Mouse (Mus musculus) neural tube, embryonic 11.5 days (tissue): ENCODE results near the gene Ptcd3. TPM values are rescaled to one million over a fixed set of nuclear protein-coding genes. Genes with fewer than 3 reads are reported as not detected.

Source experiments
- ATAC-seq: fragments of 200-750 bp; cut with Nextera tagmentation; 2 replicates; pipeline ENCODE4 v1.8.0; 2017; ENCODE audit warnings: moderate number of reproducible peaks, mild to moderate bottlenecking, moderate TSS enrichment, moderate library complexity; ENCODE audit not compliant: insufficient read depth, low FRiP score, low TSS enrichment
- DNase-seq: peaks from one replicate; pipeline ENCODE4 v3.0.0-alpha.2; 2015; ENCODE audit warnings: low spot score
- H3K27ac ChIP-seq: fragments of 300-500 bp; sonication (generic); 2 replicates; pipeline ENCODE4 v1.5.1; 2014; ENCODE audit warnings: low read depth, mild to moderate bottlenecking, low read length
- H3K27me3 ChIP-seq: fragments of 300-500 bp; sonication (generic); 2 replicates; pipeline ENCODE4 v1.6.1; 2014; ENCODE audit warnings: mild to moderate bottlenecking, low read length, mixed read lengths; ENCODE audit not compliant: control insufficient read depth, insufficient read depth
- H3K36me3 ChIP-seq: fragments of 300-500 bp; sonication (generic); 2 replicates; pipeline ENCODE4 v1.6.1; 2014; ENCODE audit warnings: mild to moderate bottlenecking, low read length, moderate library complexity, mixed read lengths; ENCODE audit not compliant: control insufficient read depth, insufficient read depth
- H3K4me1 ChIP-seq: fragments of 300-500 bp; sonication (generic); 2 replicates; pipeline ENCODE4 v1.6.1; 2014; ENCODE audit warnings: low read length, mixed read lengths; ENCODE audit not compliant: control insufficient read depth, insufficient read depth
- H3K4me2 ChIP-seq: fragments of 300-500 bp; sonication (generic); 2 replicates; pipeline ENCODE4 v1.6.1; 2014; ENCODE audit warnings: low read depth, mild to moderate bottlenecking, moderate library complexity
- H3K4me3 ChIP-seq: fragments of 300-500 bp; sonication (generic); 2 replicates; pipeline ENCODE4 v1.5.1; 2014; ENCODE audit warnings: low read depth, low read length
- H3K9ac ChIP-seq: fragments of 300-500 bp; sonication (generic); 2 replicates; pipeline ENCODE4 v1.6.1; 2014; ENCODE audit warnings: mild to moderate bottlenecking, low read length
- H3K9me3 ChIP-seq: fragments of 300-500 bp; sonication (generic); 2 replicates; pipeline ENCODE4 v1.6.1; 2016; ENCODE audit warnings: low read length; ENCODE audit not compliant: control insufficient read depth
- WGBS: fragments of 180-500 bp; shearing (Covaris S2); extraction: QIAGEN DNeasy Blood & Tissue Kit; methylation state at CpG from one replicate; pipeline ENCODE4 v1.1.7; 2014; 5-methylcytosine and 5-hydroxymethylcytosine counted together
- polyA plus RNA-seq: library from polyadenylated mRNA; unstranded; fragments of >200 nt; fragmentation: Nextera tagmentation; extraction: Ambion mirVana; gene quantifications from 2 replicates; pipeline ENCODE4 v1.2.1, GENCODE M21; 2014

The Ptcd3 gene
- polyA plus RNA-seq, 1 experiment from 2014 or later: 134 TPM

DNA sequence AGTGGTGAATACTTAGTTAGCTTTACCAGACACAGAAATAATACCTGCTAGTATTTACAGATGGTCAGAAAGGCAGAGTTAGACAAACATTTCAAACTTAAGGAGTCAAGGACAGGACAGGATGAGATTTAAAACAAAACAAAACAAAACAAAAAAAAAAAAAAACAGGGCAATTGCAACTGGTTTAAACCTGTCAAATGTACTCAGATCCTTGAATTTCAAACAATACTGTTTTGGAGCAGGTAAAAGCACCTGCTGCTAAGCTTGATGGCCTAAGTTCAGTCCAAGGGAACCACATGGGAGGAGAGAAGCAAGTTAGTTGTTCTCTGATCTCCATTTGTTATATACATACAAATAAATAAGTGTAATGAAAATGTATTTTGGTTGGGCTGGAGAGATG is 68.7 kb downstream of the Ptcd3 start:
- no peak overlapping the region for H3K4me3 ChIP-seq

DNA sequence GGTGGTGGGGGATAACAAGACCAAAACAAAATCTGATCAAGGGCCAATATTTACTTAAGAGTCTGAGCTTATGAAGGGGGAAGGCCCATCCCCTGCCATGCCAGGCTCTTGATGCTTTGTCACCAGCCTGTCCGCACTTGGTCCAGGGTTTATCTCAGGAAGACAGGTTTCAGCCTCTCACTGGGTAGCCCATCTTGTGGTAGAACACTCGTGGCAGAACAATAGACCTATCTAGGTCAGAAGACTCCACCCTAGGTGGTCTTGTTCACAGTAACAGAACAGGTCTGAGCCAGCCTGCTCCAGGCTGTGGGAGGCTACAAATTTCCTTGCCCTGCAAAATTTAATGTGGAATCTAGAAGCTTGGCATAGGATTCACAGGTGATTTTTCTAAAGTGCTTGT is 71.7 kb downstream of the Ptcd3 start:
- Histone ChIP-seq H3K9ac (no peak overlapping the region), H3K4me3 (no peak overlapping the region), H3K4me1 (peaks cover 5% of the 10 kb centered on the region; the same call in 1 of the 2 replicates), H3K36me3 (peaks cover 2% of the 10 kb centered on the region; the same call in 1 of the 2 replicates), H3K4me2 (no peak overlapping the region), H3K27me3 (no peaks in the 10 kb centered on the region), H3K9me3 (no peaks in the 10 kb centered on the region), H3K27ac (no peak overlapping the region)
- no peak for ATAC-seq
- no peak for DNase-seq
- 86% methylated on average over 2 of the region's 2 CpGs for WGBS

More for the DNA sequence above, 68.7 kb downstream of the Ptcd3 start:
- H3K9ac ChIP-seq: no peak overlapping the region
- H3K4me2 ChIP-seq: no peak overlapping the region
- no peak overlapping the region for H3K27ac ChIP-seq
- no peak for ATAC-seq
- H3K4me1 ChIP-seq: no peaks in the 10 kb centered on the region
- no peaks in the 10 kb centered on the region for H3K9me3 ChIP-seq
- no peak for DNase-seq
- H3K36me3 ChIP-seq: no peaks in the 10 kb centered on the region
- no peaks in the 10 kb centered on the region for H3K27me3 ChIP-seq

DNA sequence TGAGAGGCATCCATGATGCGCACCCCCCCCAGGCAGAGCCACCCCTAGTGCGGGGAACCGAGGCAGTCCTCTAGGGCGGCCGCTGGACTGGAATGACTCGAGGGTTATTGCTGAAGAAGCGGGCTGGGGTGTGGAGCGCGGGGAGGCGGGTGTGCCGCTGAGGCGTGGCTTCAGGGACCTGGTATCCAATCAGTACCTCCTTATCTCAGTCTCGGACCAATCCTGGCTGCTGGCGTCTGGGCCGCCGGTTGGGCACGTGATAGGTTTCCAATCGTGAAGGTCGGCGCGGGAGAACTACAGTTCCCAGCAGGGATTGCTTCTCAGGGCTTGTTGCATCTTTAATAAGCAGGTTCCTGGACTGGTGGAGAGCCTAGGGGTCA is 77.0 kb downstream of the Ptcd3 start:
- Histone ChIP-seq H3K4me1 (peaks cover 5% of the 10 kb centered on the region; the same call in 1 of the 2 replicates), H3K4me2 (peak overlapping the region; percentile 69), H3K36me3 (peaks cover 2% of the 10 kb centered on the region; the same call in 1 of the 2 replicates), H3K27me3 (no peaks in the 10 kb centered on the region), H3K27ac (peak overlapping the region; percentile 76), H3K9me3 (no peaks in the 10 kb centered on the region), H3K4me3 (peak overlapping the region; percentile 96), H3K9ac (peak overlapping the region; percentile 87)
- WGBS: under 1% methylated on average over 21 of the region's 21 CpGs
- peak; percentile 95 for DNase-seq
- peak; percentile 100 for ATAC-seq

- peak; percentile 99 for ATAC-seq
- H3K4me3 ChIP-seq: peak within 1 kb of the TSS; percentile 96
- peak within 1 kb of the TSS; percentile 87 for H3K9ac ChIP-seq
- peak; percentile 97 for DNase-seq
- H3K36me3 ChIP-seq: peaks cover 2% of the 10 kb centered on the region; the same call in 1 of the 2 replicates
- H3K4me1 ChIP-seq: peaks cover 5% of the 10 kb centered on the region; the same call in 1 of the 2 replicates
- WGBS: under 1% methylated on average over 64 of the region's 64 CpGs
- no peaks in the 10 kb centered on the region for H3K9me3 ChIP-seq
- peak within 1 kb of the TSS; percentile 69 for H3K4me2 ChIP-seq
- H3K27me3 ChIP-seq: no peaks in the 10 kb centered on the region
- peak within 1 kb of the TSS; percentile 76 for H3K27ac ChIP-seq
Measured at GRCm38 (mm10) chr6:71830690-71831580, 77.6 kb downstream of the Ptcd3 start, which contains the start of gene Immt. Gene Immt (plus strand): TSS chr6:71831331.

Other genes starting within 250 kb of the Ptcd3 start
- gene Reep1, start 201.2 kb downstream of the Ptcd3 start, polyA plus RNA-seq: 99.3 and 118 TPM in 2 replicates
- 58.7 and 59.7 TPM in 2 replicates for gene Mrpl35, start 81.8 kb downstream of the Ptcd3 start, polyA plus RNA-seq
- gene Immt, start 77.4 kb downstream of the Ptcd3 start, polyA plus RNA-seq: 209 and 220 TPM in 2 replicates
- gene Polr1a, start 303 bp upstream of the Ptcd3 start, polyA plus RNA-seq: 28.9 and 29.3 TPM in 2 replicates
- 44.6 TPM in 2 replicates for gene St3gal5, start 188.8 kb upstream of the Ptcd3 start, polyA plus RNA-seq